Mouse (Mus musculus): Measurements from ENCODE around the gene Polr3b.
A peak's percentile ranks its signal among the peaks of the same experiment; 100 is the strongest.

Gene Polr3b

GRCm38 (mm10) chr10:84711940-84712339 lies 89.8 kb downstream of the Polr3b start:
- no peak for DNase-seq

GRCm38 (mm10) chr10:84712532-84712931 lies 90.4 kb downstream of the Polr3b start:
- no peak for DNase-seq

- DNase-seq: no peak
Measured at GRCm38 (mm10) chr10:84713043-84713442, 91.0 kb downstream of the Polr3b start.

GRCm38 (mm10) chr10:84715639-84716038 lies 93.5 kb downstream of the Polr3b start:
- DNase-seq: no peak

- DNase-seq: no peak
Measured at GRCm38 (mm10) chr10:84716581-84716980, 94.5 kb downstream of the Polr3b start.

GRCm38 (mm10) chr10:84722711-84723110 lies 100.6 kb downstream of the Polr3b start:
- no peak for DNase-seq

GRCm38 (mm10) chr10:84727005-84727404 lies 104.9 kb downstream of the Polr3b start:
- no peak for DNase-seq

GRCm38 (mm10) chr10:84727760-84728159 lies 105.7 kb downstream of the Polr3b start:
- DNase-seq: no peak

- DNase-seq: no peak
Measured at GRCm38 (mm10) chr10:84730078-84730477, 108.0 kb downstream of the Polr3b start.

GRCm38 (mm10) chr10:84730956-84731355 lies 108.9 kb downstream of the Polr3b start:
- no peak for DNase-seq

- DNase-seq: no peak
Measured at GRCm38 (mm10) chr10:84733511-84733910, 111.4 kb downstream of the Polr3b start.

GRCm38 (mm10) chr10:84754851-84755785 lies 133.0 kb downstream of the Polr3b start:
- DNase-seq: peak; percentile 89

- peak; percentile 89 for DNase-seq
Measured at GRCm38 (mm10) chr10:84755786-84756203, 133.7 kb downstream of the Polr3b start, which contains the start of gene Rfx4. Rfx4 (plus strand) TSS chr10:84756062.

GRCm38 (mm10) chr10:84756435-84757095 lies 134.5 kb downstream of the Polr3b start:
- DNase-seq: peak; percentile 83

- DNase-seq: peak; percentile 45
Measured at GRCm38 (mm10) chr10:84757426-84758199, 135.5 kb downstream of the Polr3b start.

GRCm38 (mm10) chr10:84758200-84758468 lies 136.0 kb downstream of the Polr3b start:
- DNase-seq: peak; percentile 31

- DNase-seq: peak; percentile 69
Measured at GRCm38 (mm10) chr10:84758483-84759431, 136.7 kb downstream of the Polr3b start.

- DNase-seq: peak; percentile 45
Measured at GRCm38 (mm10) chr10:84759511-84760117, 137.5 kb downstream of the Polr3b start.

GRCm38 (mm10) chr10:84760118-84761111 lies 138.3 kb downstream of the Polr3b start:
- DNase-seq: peak; percentile 81

GRCm38 (mm10) chr10:84768766-84769165 lies 146.7 kb downstream of the Polr3b start:
- no peak for DNase-seq
